In the genomic region with DNA sequence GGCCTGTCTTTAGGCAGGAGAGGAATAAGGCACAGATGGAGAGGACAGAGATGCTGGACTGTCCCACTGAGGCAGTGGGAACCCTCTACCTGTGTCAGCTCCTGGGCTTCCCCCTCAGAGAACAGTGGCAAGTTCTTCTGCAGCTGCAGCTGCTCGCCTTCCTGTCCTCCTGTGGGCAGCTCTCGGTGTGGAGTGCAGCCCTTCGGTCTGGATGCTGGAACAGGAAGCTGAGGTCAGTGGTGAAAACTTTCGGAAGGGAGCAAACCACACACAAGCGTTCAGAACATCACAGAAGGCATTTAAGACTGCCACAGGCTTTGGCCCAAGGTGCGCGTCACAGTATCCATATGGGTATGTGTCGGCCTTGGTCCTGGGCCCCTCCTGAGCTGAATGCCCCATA, we compare ENCODE assay signal across 22 mouse cellular contexts. TPM values are rescaled to one million over a fixed set of nuclear protein-coding genes. Genes with fewer than 3 reads are reported as not detected.
DNase-seq lines count a peak whose midpoint lies in the region; ATAC-seq and TF ChIP-seq lines count a peak whose summit lies in the region.
"Had no signal": no experiment of that assay in that cellular context is flagged by ENCODE, and none has a peak within 500 bp of the region (broad histone marks: within the 10 kb centered on the region; RNA-seq: fewer than 3 reads in every experiment).

No protein-coding gene starts in this region.

- H3K27ac ChIP-seq in heart, adult 2 months, result peak overlapping the region; percentile 23; the same call in 1 of the 2 replicates
- H3K27ac ChIP-seq in heart, embryonic 12.5 days (ENCODE audit: poor library complexity, severe bottlenecking), result no peak overlapping the region
- no peak overlapping the region for H3K27ac ChIP-seq in liver, embryonic 13.5 days
- H3K27ac ChIP-seq in liver, embryonic 11.5 days (ENCODE audit: low read depth, low read length), result no peak overlapping the region
- peak overlapping the region; percentile 35; the same call in 1 of the 2 replicates for H3K27ac ChIP-seq in embryonic fibroblast, embryonic 13.5 days (ENCODE audit: insufficient read depth, low read length)
- no peak overlapping the region for H3K27ac ChIP-seq in intestine, embryonic 16.5 days (ENCODE audit: low read length)
- H3K27ac ChIP-seq: embryonic facial prominence, embryonic 15.5 days; hindbrain, postnatal 0 days; left cerebral cortex, adult 2 months; limb, embryonic 13.5 days had no signal

- TF ChIP-seq CTCF in heart, adult 2 months (IDR thresholded peaks at IDR 0.05), result no peak
- TF ChIP-seq CTCF in embryonic fibroblast, embryonic 13.5 days (IDR thresholded peaks at IDR 0.05; ENCODE audit: borderline replicate concordance, insufficient read depth, low read length), result no peak

- no peaks in the 10 kb centered on the region for H3K27me3 ChIP-seq in heart, adult 2 months (ENCODE audit: control insufficient read depth, insufficient read depth, low read length)
- no peaks in the 10 kb centered on the region for H3K27me3 ChIP-seq in heart, embryonic 12.5 days (replicated peaks)
- no peaks in the 10 kb centered on the region for H3K27me3 ChIP-seq in liver, embryonic 13.5 days
- no peaks in the 10 kb centered on the region for H3K27me3 ChIP-seq in liver, embryonic 11.5 days (replicated peaks; ENCODE audit: control insufficient read depth, insufficient read depth, low read length)
- no peaks in the 10 kb centered on the region for H3K27me3 ChIP-seq in intestine, embryonic 16.5 days (replicated peaks; ENCODE audit: control insufficient read depth, insufficient read depth, low read length)
- H3K27me3 ChIP-seq: embryonic facial prominence, embryonic 15.5 days; limb, embryonic 13.5 days; stomach, embryonic 15.5 days had no signal

- no peak for TF ChIP-seq POLR2A in heart, adult 2 months (IDR thresholded peaks at IDR 0.05; ENCODE audit: insufficient read depth, low read depth, low read length)
- TF ChIP-seq POLR2A in embryonic fibroblast, embryonic 13.5 days (IDR thresholded peaks at IDR 0.05; ENCODE audit: low read depth, low read length), result no peak

- no peaks in the 10 kb centered on the region for H3K79me2 ChIP-seq in heart, adult 2 months (replicated peaks; ENCODE audit: control insufficient read depth, insufficient read depth, low read length)

- no peaks in the 10 kb centered on the region for H3K9me3 ChIP-seq in heart, embryonic 12.5 days (replicated peaks)
- H3K9me3 ChIP-seq in liver, embryonic 13.5 days (replicated peaks), result no peaks in the 10 kb centered on the region
- no peaks in the 10 kb centered on the region for H3K9me3 ChIP-seq in liver, embryonic 11.5 days (ENCODE audit: control insufficient read depth, low read length)
- H3K9me3 ChIP-seq in intestine, embryonic 16.5 days (ENCODE audit: control insufficient read depth, low read length), result no peaks in the 10 kb centered on the region
- H3K9me3 ChIP-seq: embryonic facial prominence, embryonic 15.5 days; limb, embryonic 13.5 days; stomach, embryonic 15.5 days had no signal

- no peak overlapping the region for H3K4me3 ChIP-seq in heart, adult 2 months
- H3K4me3 ChIP-seq in heart, embryonic 12.5 days, result no peak overlapping the region
- H3K4me3 ChIP-seq in liver, embryonic 13.5 days (replicated peaks), result no peak overlapping the region
- no peak overlapping the region for H3K4me3 ChIP-seq in liver, embryonic 11.5 days (ENCODE audit: low read depth, low read length)
- H3K4me3 ChIP-seq in embryonic fibroblast, embryonic 13.5 days (ENCODE audit: insufficient read depth, low read length), result no peak overlapping the region
- no peak overlapping the region for H3K4me3 ChIP-seq in intestine, embryonic 16.5 days (ENCODE audit: low read length)
- H3K4me3 ChIP-seq: embryonic facial prominence, embryonic 15.5 days; left cerebral cortex, adult 2 months; limb, embryonic 13.5 days; stomach, embryonic 15.5 days had no signal

- no peak overlapping the region for H3K9ac ChIP-seq in heart, adult 2 months (ENCODE audit: low read depth, low read length)
- no peak overlapping the region for H3K9ac ChIP-seq in heart, embryonic 12.5 days
- no peak overlapping the region for H3K9ac ChIP-seq in liver, embryonic 13.5 days
- no peak overlapping the region for H3K9ac ChIP-seq in liver, embryonic 11.5 days (ENCODE audit: low read depth, low read length)
- no peak overlapping the region for H3K9ac ChIP-seq in intestine, embryonic 16.5 days (ENCODE audit: low read depth, low read length)
- H3K9ac ChIP-seq: embryonic facial prominence, embryonic 15.5 days; limb, embryonic 13.5 days; stomach, embryonic 15.5 days had no signal

- no peak for TF ChIP-seq EP300 in heart, adult 2 months (IDR thresholded peaks at IDR 0.05; ENCODE audit: insufficient read depth, low read depth, low read length)

- H3K4me2 ChIP-seq in heart, embryonic 12.5 days, result no peak overlapping the region
- no peak overlapping the region for H3K4me2 ChIP-seq in liver, embryonic 13.5 days
- H3K4me2 ChIP-seq in liver, embryonic 11.5 days, result no peak overlapping the region
- no peak overlapping the region for H3K4me2 ChIP-seq in intestine, embryonic 16.5 days (ENCODE audit: low read depth, low read length)
- H3K4me2 ChIP-seq: embryonic facial prominence, embryonic 15.5 days; limb, embryonic 13.5 days; stomach, embryonic 15.5 days had no signal

- DNase-seq in heart, adult 2 months, result peak in 1 of 2 experiments; percentile 14
- peak; percentile 10 for DNase-seq in liver, embryonic 13.5 days
- DNase-seq in liver, embryonic 11.5 days (ENCODE audit: low spot score), result no peak
- no peak for DNase-seq in cerebellum, adult 11 months
- DNase-seq: adrenal gland, postnatal 25 days; B cell, adult 2 months; cerebellum, postnatal 36 days had no signal

- WGBS in heart, adult 2 months, result 38% methylated on average over 8 of the region's 8 CpGs
- 77% methylated on average over 8 of the region's 8 CpGs for WGBS in heart, embryonic 12.5 days
- WGBS in liver, embryonic 13.5 days (ENCODE audit: insufficient replicate concordance), result 40% methylated on average over 8 of the region's 8 CpGs
- WGBS in liver, embryonic 11.5 days, result 60% methylated on average over 8 of the region's 8 CpGs
- 84% methylated on average over 8 of the region's 8 CpGs for WGBS in intestine, embryonic 16.5 days

- peaks cover 4% of the 10 kb centered on the region for H3K4me1 ChIP-seq in heart, adult 2 months (ENCODE audit: control insufficient read depth, insufficient read depth, low read length)
- peaks cover 14% of the 10 kb centered on the region for H3K4me1 ChIP-seq in heart, embryonic 12.5 days (replicated peaks)
- peaks cover 26% of the 10 kb centered on the region for H3K4me1 ChIP-seq in liver, embryonic 13.5 days (replicated peaks)
- no peaks in the 10 kb centered on the region; the same call in 1 of the 2 replicates for H3K4me1 ChIP-seq in liver, embryonic 11.5 days (replicated peaks; ENCODE audit: control insufficient read depth, insufficient read depth, low read length)
- peaks cover 22% of the 10 kb centered on the region for H3K4me1 ChIP-seq in embryonic fibroblast, embryonic 13.5 days (ENCODE audit: control insufficient read depth, insufficient read depth, low read length)
- peaks cover 2% of the 10 kb centered on the region; the same call in 1 of the 2 replicates for H3K4me1 ChIP-seq in intestine, embryonic 16.5 days (ENCODE audit: control insufficient read depth, insufficient read depth, low read length)
- H3K4me1 ChIP-seq: stomach, embryonic 15.5 days had no signal

- no peaks in the 10 kb centered on the region for H3K36me3 ChIP-seq in heart, adult 2 months (ENCODE audit: control insufficient read depth, insufficient read depth, low read length)
- peaks cover 64% of the 10 kb centered on the region for H3K36me3 ChIP-seq in heart, embryonic 12.5 days
- H3K36me3 ChIP-seq in liver, embryonic 13.5 days, result peaks cover 5% of the 10 kb centered on the region; the same call in 1 of the 2 replicates
- peaks cover 2% of the 10 kb centered on the region; the same call in 1 of the 2 replicates for H3K36me3 ChIP-seq in liver, embryonic 11.5 days (ENCODE audit: control insufficient read depth, insufficient read depth, low read length)
- no peaks in the 10 kb centered on the region; the same call in 1 of the 2 replicates for H3K36me3 ChIP-seq in intestine, embryonic 16.5 days (ENCODE audit: control insufficient read depth, insufficient read depth, low read length)

- intact Hi-C loops in heart, adult 2 months (cut with DNase I), result no loop called here

- ATAC-seq in heart, embryonic 12.5 days (ENCODE audit: insufficient number of reproducible peaks, low FRiP score), result no peak
- ATAC-seq in liver, embryonic 13.5 days (ENCODE audit: low read depth), result no peak
- ATAC-seq in liver, embryonic 11.5 days (replicated peaks; ENCODE audit: low FRiP score), result no peak
- 0 out of 2 replicates have a peak, but pooled peaks have one; percentile 10 for ATAC-seq in monocyte, adult 5-6 weeks (replicated peaks; ENCODE audit: insufficient number of reproducible peaks, low FRiP score, low TSS enrichment, poor library complexity, severe bottlenecking)
- ATAC-seq in intestine, embryonic 16.5 days, result no peak
- ATAC-seq: forebrain, embryonic 14.5 days; hindbrain, postnatal 0 days; midbrain, embryonic 16.5 days had no signal

RNA-seq across cellular contexts. Expression of a gene that starts 28.4 kb away (rescaled TPM):
- 10 to 100 TPM; 11.8 to 12.9 TPM for total RNA-seq in heart, adult 2 months (2021)
- 6.6 and 11.2 TPM in 2 replicates for polyA plus RNA-seq in heart, adult 2 months (2012; rRNA removed)
- polyA plus RNA-seq in heart, embryonic 12.5 days (2016; fragmentation: Nextera tagmentation; extraction: Ambion mirVana), result 11.7 and 13.1 TPM in 2 replicates
- 5.2 and 5.3 TPM in 2 replicates for polyA plus RNA-seq in liver, embryonic 13.5 days (2015; fragmentation: Nextera tagmentation; extraction: Ambion mirVana)
- 10.8 and 12.7 TPM in 2 replicates for polyA plus RNA-seq in liver, embryonic 11.5 days (2014; fragmentation: Nextera tagmentation; extraction: Ambion mirVana)
- polyA plus RNA-seq in embryonic fibroblast, embryonic 13.5 days (2011; ENCODE audit: insufficient read length, low read depth, missing spikeins), result 7.2 and 9.1 TPM in 2 replicates
- 4.3 to 8.3 TPM (median 5.5 TPM) in 3 replicates for total RNA-seq in monocyte, adult 5-6 weeks (2017)
- polyA plus RNA-seq in intestine, embryonic 16.5 days (2015; fragmentation: Nextera tagmentation; extraction: Ambion mirVana), result 7.4 and 8.1 TPM in 2 replicates

RNA-seq across cellular contexts. Expression of a gene that starts 29.6 kb away (rescaled TPM):
- 10 to 100 TPM; 37.7 to 42.2 TPM for total RNA-seq in heart, adult 2 months (2021)
- 49.4 and 85.7 TPM in 2 replicates for polyA plus RNA-seq in heart, adult 2 months (2012; rRNA removed)
- 107 and 108 TPM in 2 replicates for polyA plus RNA-seq in heart, embryonic 12.5 days (2016; fragmentation: Nextera tagmentation; extraction: Ambion mirVana)
- polyA plus RNA-seq in liver, embryonic 13.5 days (2015; fragmentation: Nextera tagmentation; extraction: Ambion mirVana), result 26.8 and 31.0 TPM in 2 replicates
- 57.9 and 67.4 TPM in 2 replicates for polyA plus RNA-seq in liver, embryonic 11.5 days (2014; fragmentation: Nextera tagmentation; extraction: Ambion mirVana)
- polyA plus RNA-seq in embryonic fibroblast, embryonic 13.5 days (2011; ENCODE audit: insufficient read length, low read depth, missing spikeins), result 90.8 and 91.0 TPM in 2 replicates
- total RNA-seq in monocyte, adult 5-6 weeks (2017), result 5.6 to 17.7 TPM (median 6.0 TPM) in 3 replicates
- polyA plus RNA-seq in intestine, embryonic 16.5 days (2015; fragmentation: Nextera tagmentation; extraction: Ambion mirVana), result 74.4 and 76.8 TPM in 2 replicates

RNA-seq across cellular contexts. Expression of a gene that starts 46.0 kb away (rescaled TPM):
- not detected for total RNA-seq in heart, adult 2 months (2021)
- not detected in 2 replicates for polyA plus RNA-seq in heart, adult 2 months (2012; rRNA removed)
- not detected in 2 replicates for polyA plus RNA-seq in heart, embryonic 12.5 days (2016; fragmentation: Nextera tagmentation; extraction: Ambion mirVana)
- polyA plus RNA-seq in liver, embryonic 13.5 days (2015; fragmentation: Nextera tagmentation; extraction: Ambion mirVana), result not detected in 2 replicates
- not detected in 2 replicates for polyA plus RNA-seq in liver, embryonic 11.5 days (2014; fragmentation: Nextera tagmentation; extraction: Ambion mirVana)
- polyA plus RNA-seq in embryonic fibroblast, embryonic 13.5 days (2011; ENCODE audit: insufficient read length, low read depth, missing spikeins), result not detected in 2 replicates
- total RNA-seq in monocyte, adult 5-6 weeks (2017), result not detected in 3 replicates
- polyA plus RNA-seq in intestine, embryonic 16.5 days (2015; fragmentation: Nextera tagmentation; extraction: Ambion mirVana), result not detected in 2 replicates
- total RNA-seq: adrenal gland, postnatal 25 days; hindbrain, postnatal 0 days; layer of hippocampus, adult 18-20 months; left cerebral cortex, adult 2 months; MEL; neutrophil, adult 5-6 weeks had no signal
- polyA plus RNA-seq: embryonic facial prominence, embryonic 15.5 days; forebrain, embryonic 14.5 days; hindbrain, postnatal 0 days; lung, embryonic 16.5 days; midbrain, embryonic 16.5 days; stomach, embryonic 15.5 days had no signal

RNA-seq across cellular contexts. Expression of a gene that starts 50.8 kb away (rescaled TPM):
- 1 to 10 TPM; 3.0 to 4.7 TPM for total RNA-seq in heart, adult 2 months (2021)
- polyA plus RNA-seq in heart, adult 2 months (2012; rRNA removed), result 1.00 and 2.1 TPM in 2 replicates
- polyA plus RNA-seq in heart, embryonic 12.5 days (2016; fragmentation: Nextera tagmentation; extraction: Ambion mirVana), result 5.2 and 6.2 TPM in 2 replicates
- polyA plus RNA-seq in liver, embryonic 13.5 days (2015; fragmentation: Nextera tagmentation; extraction: Ambion mirVana), result 1.1 and 1.8 TPM in 2 replicates
- polyA plus RNA-seq in liver, embryonic 11.5 days (2014; fragmentation: Nextera tagmentation; extraction: Ambion mirVana), result 3.2 and 3.6 TPM in 2 replicates
- 4.4 and 6.1 TPM in 2 replicates for polyA plus RNA-seq in embryonic fibroblast, embryonic 13.5 days (2011; ENCODE audit: insufficient read length, low read depth, missing spikeins)
- total RNA-seq in monocyte, adult 5-6 weeks (2017), result 1.5 to 5.2 TPM (median 1.7 TPM) in 3 replicates
- 4.3 and 4.6 TPM in 2 replicates for polyA plus RNA-seq in intestine, embryonic 16.5 days (2015; fragmentation: Nextera tagmentation; extraction: Ambion mirVana)

Comparison
In these comparisons a context has a peak if more than half of its experiments do, and no peak if none do; other contexts are left out.
1. H3K27ac ChIP-seq: peak in heart, adult 2 months (single experiment) and embryonic fibroblast, embryonic 13.5 days (single experiment); none in heart, embryonic 12.5 days (single experiment), liver, embryonic 13.5 days (single experiment), liver, embryonic 11.5 days (single experiment) and intestine, embryonic 16.5 days (single experiment).